Mouse (Mus musculus) heart, embryonic 12.5 days (tissue): ENCODE measurements around the gene Krtap19-2. TPM values are rescaled to one million over a fixed set of nuclear protein-coding genes. Genes with fewer than 3 reads are reported as not detected.

Source experiments
- ATAC-seq: fragments of 200-750 bp; cut with Nextera tagmentation; 2 replicates; pipeline ENCODE4 v1.8.0; 2017; ENCODE audit warnings: moderate TSS enrichment, moderate library complexity; ENCODE audit not compliant: insufficient number of reproducible peaks, low FRiP score
- H3K27ac ChIP-seq: fragments of 300-500 bp; sonication (generic); 2 replicates; pipeline ENCODE4 v1.5.1; 2016; ENCODE audit warnings: mild to moderate bottlenecking, moderate library complexity; ENCODE audit not compliant: poor library complexity, severe bottlenecking
- H3K27me3 ChIP-seq: fragments of 300-500 bp; sonication (generic); replicated peaks from 2 replicates; pipeline ENCODE4 v1.6.1; 2016; ENCODE audit warnings: mild to moderate bottlenecking, moderate library complexity
- H3K36me3 ChIP-seq: fragments of 300-500 bp; sonication (generic); 2 replicates; pipeline ENCODE4 v1.6.1; 2016; ENCODE audit warnings: mild to moderate bottlenecking, moderate library complexity
- H3K4me1 ChIP-seq: fragments of 300-500 bp; sonication (generic); replicated peaks from 2 replicates; pipeline ENCODE4 v1.6.1; 2016; ENCODE audit warnings: mild to moderate bottlenecking
- H3K4me2 ChIP-seq: fragments of 300-500 bp; sonication (generic); 2 replicates; pipeline ENCODE4 v1.6.1; 2016; ENCODE audit warnings: mild to moderate bottlenecking, moderate library complexity
- H3K4me3 ChIP-seq: fragments of 300-500 bp; sonication (generic); 2 replicates; pipeline ENCODE4 v1.5.1; 2016; ENCODE audit warnings: mild to moderate bottlenecking
- H3K9ac ChIP-seq: fragments of 300-500 bp; sonication (generic); 2 replicates; pipeline ENCODE4 v1.6.1; 2016; ENCODE audit warnings: mild to moderate bottlenecking, moderate library complexity
- H3K9me3 ChIP-seq: fragments of 300-500 bp; sonication (generic); replicated peaks from 2 replicates; pipeline ENCODE4 v1.6.1; 2016; ENCODE audit warnings: mild to moderate bottlenecking, moderate library complexity
- WGBS: fragments of 180-500 bp; shearing (Covaris S2); methylation state at CpG from one replicate; pipeline ENCODE4 v1.1.7; 2016; 5-methylcytosine and 5-hydroxymethylcytosine counted together
- polyA plus RNA-seq: library from polyadenylated mRNA; unstranded; fragments of >200 nt; fragmentation: Nextera tagmentation; extraction: Ambion mirVana; gene quantifications from 2 replicates; pipeline ENCODE4 v1.2.1, GENCODE M21; 2016

Gene Krtap19-2
- not detected in 2 replicates for polyA plus RNA-seq

DNA sequence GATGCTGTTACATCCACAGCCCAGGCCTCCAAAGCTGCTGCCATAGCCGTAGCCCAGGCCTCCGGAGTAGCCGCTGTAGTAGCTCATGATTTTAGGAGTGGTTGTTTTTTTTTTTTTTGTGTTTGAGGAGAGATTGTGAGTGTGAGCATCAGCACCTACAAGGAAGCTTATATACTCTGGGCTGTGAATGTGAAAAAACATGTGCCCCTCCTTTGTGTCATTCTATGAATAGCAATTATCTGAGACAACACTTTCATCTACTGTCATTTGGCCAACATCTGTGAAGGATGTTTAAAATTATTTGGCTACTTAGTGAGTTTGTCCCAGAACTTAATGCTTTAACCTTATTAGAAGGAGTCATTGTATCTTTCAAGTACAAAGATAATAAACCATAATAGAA is at the start of gene Krtap19-2:
TSS of gene Krtap19-2 (minus strand) at position 101 of the 400 bp plus-strand sequence.
- WGBS = 87% methylated on average over 3 of the region's 3 CpGs

DNA sequence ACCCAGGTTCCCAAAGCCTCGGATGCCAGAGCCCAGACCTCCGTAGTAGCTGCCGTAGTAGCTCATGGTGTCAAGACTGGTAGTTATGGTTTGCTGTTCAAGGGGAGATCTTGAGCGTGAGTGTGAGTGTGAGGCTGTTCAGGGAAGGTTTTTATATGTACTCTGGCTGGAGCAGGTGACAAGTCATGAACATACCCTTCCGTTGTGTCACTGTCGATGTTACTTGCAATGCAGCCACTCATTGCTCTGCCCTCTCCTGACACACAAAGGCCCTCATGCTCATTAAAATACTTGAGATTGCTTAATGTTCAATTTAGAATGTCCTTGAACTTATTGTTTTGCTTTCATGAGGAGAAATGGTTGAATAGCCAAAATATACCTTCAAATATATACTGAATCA is 22.3 kb upstream of the Krtap19-2 start, which contains the start of gene Krtap19-5:
TSS of gene Krtap19-5 (minus strand) at position 101 of the 400 bp plus-strand sequence.
- Histone ChIP-seq H3K36me3 (no peaks in the 10 kb centered on the region), H3K27me3 (no peaks in the 10 kb centered on the region), H3K9me3 (0 out of 2 replicates have a peak, but pooled peaks cover 6% of the 10 kb centered on the region), H3K9ac (no peak within 1 kb of the TSS), H3K4me2 (no peak within 1 kb of the TSS), H3K4me3 (no peak within 1 kb of the TSS), H3K27ac (no peak within 1 kb of the TSS), H3K4me1 (no peaks in the 10 kb centered on the region)
- no peak for ATAC-seq
- WGBS = 89% methylated on average over 6 of the region's 6 CpGs

More for the DNA sequence above, at the start of gene Krtap19-2:
- ATAC-seq = no peak
- H3K27ac ChIP-seq = no peak within 1 kb of the TSS
- no peak within 1 kb of the TSS for H3K4me3 ChIP-seq
- no peak within 1 kb of the TSS for H3K9ac ChIP-seq
- no peaks in the 10 kb centered on the region for H3K4me1 ChIP-seq
- H3K9me3 ChIP-seq = no peaks in the 10 kb centered on the region
- H3K27me3 ChIP-seq = no peaks in the 10 kb centered on the region
- no peaks in the 10 kb centered on the region for H3K36me3 ChIP-seq
- H3K4me2 ChIP-seq = no peak within 1 kb of the TSS

- Histone ChIP-seq H3K36me3 (no peaks in the 10 kb centered on the region), H3K4me1 (no peaks in the 10 kb centered on the region), H3K4me3 (no peak overlapping the region), H3K4me2 (no peak overlapping the region), H3K9me3 (0 out of 2 replicates have a peak, but pooled peaks cover 2% of the 10 kb centered on the region), H3K27ac (no peak overlapping the region), H3K9ac (no peak overlapping the region), H3K27me3 (no peaks in the 10 kb centered on the region)
- 75% methylated on average over 6 of the region's 6 CpGs for WGBS
- ATAC-seq = no peak
Measured at GRCm38 (mm10) chr16:88886870-88887269, 12.8 kb upstream of the Krtap19-2 start.

DNA sequence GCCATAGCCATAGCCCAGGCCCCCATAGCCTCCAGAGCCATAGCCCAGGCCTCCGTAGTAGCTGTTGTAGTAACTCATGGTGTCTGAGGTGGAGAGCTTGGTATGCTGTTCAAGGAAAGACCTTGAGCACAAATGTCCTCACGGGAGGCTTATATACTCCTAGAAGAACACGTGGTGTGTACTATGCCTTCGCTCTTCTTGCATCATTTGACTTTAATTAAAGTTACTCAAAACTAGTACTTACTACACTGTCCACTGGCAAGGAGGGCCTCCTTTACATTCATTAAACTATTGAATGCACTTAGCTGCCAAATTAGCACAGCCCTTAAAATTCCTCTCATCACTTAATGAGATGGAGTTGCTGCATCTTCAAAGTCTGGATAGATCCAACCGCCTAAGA is 10.9 kb upstream of the Krtap19-2 start, which contains the start of gene Krtap19-4:
TSS of gene Krtap19-4 (minus strand) at position 101 of the 400 bp plus-strand sequence.
- H3K27me3 ChIP-seq = no peaks in the 10 kb centered on the region
- no peaks in the 10 kb centered on the region for H3K4me1 ChIP-seq
- no peak within 1 kb of the TSS for H3K9ac ChIP-seq
- no peaks in the 10 kb centered on the region for H3K36me3 ChIP-seq
- H3K4me3 ChIP-seq = no peak within 1 kb of the TSS
- H3K27ac ChIP-seq = no peak within 1 kb of the TSS
- WGBS = 88% methylated on average over 5 of the region's 5 CpGs
- ATAC-seq = no peak
- H3K4me2 ChIP-seq = no peak within 1 kb of the TSS
- 0 out of 2 replicates have a peak, but pooled peaks cover 2% of the 10 kb centered on the region for H3K9me3 ChIP-seq

DNA sequence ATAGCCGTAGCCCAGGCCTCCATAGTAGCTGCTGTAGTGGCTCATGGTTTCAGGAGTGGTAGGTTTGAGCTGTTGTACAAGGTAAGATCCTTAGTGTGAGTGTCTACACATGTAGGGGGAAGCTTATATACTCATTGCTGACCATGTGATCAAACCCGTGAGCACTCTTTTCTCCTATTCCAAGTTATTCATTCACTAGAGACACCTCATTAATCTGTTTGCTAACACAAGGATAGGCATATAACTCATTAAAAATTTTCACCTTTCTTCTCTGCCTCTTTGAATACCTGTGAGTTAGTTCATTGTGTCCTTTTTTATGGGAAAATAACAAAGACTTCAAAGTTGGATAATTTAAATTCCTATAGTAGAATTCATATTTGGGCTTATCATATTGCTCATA is 3.9 kb upstream of the Krtap19-2 start, which contains the start of gene Krtap19-3:
TSS of gene Krtap19-3 (minus strand) at position 101 of the 400 bp plus-strand sequence.
- H3K27me3 ChIP-seq = no peaks in the 10 kb centered on the region
- H3K9ac ChIP-seq = no peak within 1 kb of the TSS
- WGBS = 75% methylated on average over 2 of the region's 2 CpGs
- no peaks in the 10 kb centered on the region for H3K9me3 ChIP-seq
- no peak for ATAC-seq
- no peaks in the 10 kb centered on the region for H3K36me3 ChIP-seq
- H3K4me1 ChIP-seq = no peaks in the 10 kb centered on the region
- no peak within 1 kb of the TSS for H3K27ac ChIP-seq
- no peak within 1 kb of the TSS for H3K4me2 ChIP-seq
- no peak within 1 kb of the TSS for H3K4me3 ChIP-seq

GRCm38 (mm10) chr16:88869311-88869710 is 4.8 kb downstream of the Krtap19-2 start, which contains the start of gene Krtap19-1:
TSS of gene Krtap19-1 (minus strand) at chr16:88869411.
- Histone ChIP-seq H3K9me3 (no peaks in the 10 kb centered on the region), H3K27ac (no peak within 1 kb of the TSS), H3K9ac (no peak within 1 kb of the TSS), H3K4me2 (no peak within 1 kb of the TSS), H3K4me1 (no peaks in the 10 kb centered on the region), H3K4me3 (no peak within 1 kb of the TSS), H3K27me3 (no peaks in the 10 kb centered on the region), H3K36me3 (no peaks in the 10 kb centered on the region)
- WGBS = 80% methylated on average over 6 of the region's 6 CpGs
- ATAC-seq = no peak

DNA sequence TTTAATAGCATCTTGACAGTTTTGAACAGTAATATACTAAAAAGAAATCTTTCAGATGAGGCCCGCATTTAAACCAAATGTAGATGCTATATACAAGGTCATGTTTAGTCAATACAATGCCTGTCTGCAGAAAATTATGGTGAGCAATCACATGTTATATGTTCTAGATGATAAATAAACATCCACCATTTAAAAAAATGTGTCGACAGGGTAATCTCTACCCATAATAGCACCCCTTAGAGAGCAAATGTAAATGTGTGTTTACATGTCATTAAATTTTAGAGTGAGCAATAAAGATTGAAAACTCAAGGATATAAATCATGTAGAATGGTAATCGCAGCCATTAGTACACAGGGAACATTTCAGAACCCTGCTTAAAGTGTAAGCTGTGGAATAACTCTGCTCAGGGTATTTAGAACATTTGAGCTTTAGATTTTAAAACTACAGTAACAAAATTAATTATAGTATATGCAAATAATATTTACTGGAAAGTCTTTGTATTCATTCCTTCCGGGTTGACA is 9.1 kb downstream of the Krtap19-2 start:
- H3K27ac ChIP-seq = no peak overlapping the region
- H3K27me3 ChIP-seq = no peaks in the 10 kb centered on the region
- no peak for ATAC-seq
- no peaks in the 10 kb centered on the region for H3K36me3 ChIP-seq
- no peaks in the 10 kb centered on the region for H3K9me3 ChIP-seq
- H3K9ac ChIP-seq = no peak overlapping the region
- H3K4me3 ChIP-seq = no peak overlapping the region
- 74% methylated on average over 4 of the region's 4 CpGs for WGBS
- H3K4me1 ChIP-seq = no peaks in the 10 kb centered on the region
- H3K4me2 ChIP-seq = no peak overlapping the region

- Histone ChIP-seq H3K36me3 (no peaks in the 10 kb centered on the region), H3K4me2 (no peak overlapping the region), H3K27me3 (no peaks in the 10 kb centered on the region), H3K27ac (no peak overlapping the region), H3K9me3 (no peaks in the 10 kb centered on the region), H3K9ac (no peak overlapping the region), H3K4me1 (no peaks in the 10 kb centered on the region), H3K4me3 (no peak overlapping the region)
- WGBS = 11% methylated on average over 5 of the region's 5 CpGs
- no peak for ATAC-seq
Measured at GRCm38 (mm10) chr16:88851450-88851849, 22.6 kb downstream of the Krtap19-2 start.

DNA sequence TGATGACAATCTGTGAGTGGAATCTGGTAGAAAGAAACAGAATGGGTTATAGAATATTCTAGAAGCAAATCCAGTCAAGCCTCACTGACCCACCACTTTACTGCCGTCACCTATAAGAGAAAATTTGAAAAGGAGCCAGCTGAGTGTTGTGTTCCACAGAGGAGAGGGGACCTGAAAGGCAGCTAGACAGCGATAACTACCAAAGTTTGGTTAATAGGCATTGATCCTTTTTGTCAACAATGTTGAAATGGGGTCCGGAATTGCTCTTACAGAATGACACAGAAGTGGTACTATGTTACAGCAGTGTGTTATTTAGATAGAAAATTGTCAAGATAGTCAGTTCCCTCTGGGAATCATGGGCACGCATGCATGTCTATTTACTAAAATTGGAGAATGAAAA is 25.5 kb downstream of the Krtap19-2 start:
- H3K9ac ChIP-seq = no peak overlapping the region
- ATAC-seq = no peak
- H3K36me3 ChIP-seq = no peaks in the 10 kb centered on the region
- H3K4me1 ChIP-seq = no peaks in the 10 kb centered on the region
- WGBS = 77% methylated on average over 4 of the region's 4 CpGs
- H3K27me3 ChIP-seq = no peaks in the 10 kb centered on the region
- H3K4me3 ChIP-seq = no peak overlapping the region
- no peak overlapping the region for H3K27ac ChIP-seq
- H3K4me2 ChIP-seq = no peak overlapping the region
- no peaks in the 10 kb centered on the region for H3K9me3 ChIP-seq

DNA sequence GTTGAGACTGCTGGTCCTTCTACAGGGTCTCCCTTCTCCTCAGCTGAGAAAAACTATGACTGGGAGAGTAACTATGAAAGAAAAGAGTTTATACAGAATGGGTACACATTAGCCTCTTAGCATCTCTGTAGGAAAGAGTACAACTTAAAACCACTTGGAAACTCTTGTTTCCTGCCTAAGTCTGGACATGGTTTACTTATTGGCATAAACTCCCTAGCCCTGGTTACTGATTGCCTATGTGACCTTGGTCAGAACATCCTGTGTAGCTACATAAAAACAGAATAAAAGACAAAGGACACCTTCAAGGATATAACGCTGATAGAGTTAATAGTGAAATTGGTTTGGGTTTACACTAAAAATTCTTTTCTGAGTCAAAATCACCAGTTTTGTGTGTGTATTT is 26.7 kb downstream of the Krtap19-2 start:
- Histone ChIP-seq H3K4me3 (no peak overlapping the region), H3K27ac (no peak overlapping the region), H3K9ac (no peak overlapping the region), H3K36me3 (no peaks in the 10 kb centered on the region), H3K4me1 (no peaks in the 10 kb centered on the region), H3K9me3 (no peaks in the 10 kb centered on the region), H3K4me2 (no peak overlapping the region), H3K27me3 (no peaks in the 10 kb centered on the region)
- ATAC-seq = no peak
- WGBS = 86% methylated on average over 1 of the region's 1 CpGs

GRCm38 (mm10) chr16:88826978-88827377 is 47.1 kb downstream of the Krtap19-2 start:
- Histone ChIP-seq H3K9me3 (no peaks in the 10 kb centered on the region), H3K4me3 (no peak overlapping the region), H3K36me3 (no peaks in the 10 kb centered on the region), H3K27me3 (no peaks in the 10 kb centered on the region), H3K9ac (no peak overlapping the region), H3K27ac (no peak overlapping the region), H3K4me1 (no peaks in the 10 kb centered on the region), H3K4me2 (no peak overlapping the region)
- WGBS = 74% methylated on average over 3 of the region's 3 CpGs
- ATAC-seq = no peak
